Mouse (Mus musculus): ENCODE data around the gene Zbtb49. TPM values are rescaled to one million over a fixed set of nuclear protein-coding genes. Genes with fewer than 3 reads are reported as not detected.

The Zbtb49 gene
- total and polyA plus RNA-seq, 3 experiments = 7.1 to 11.4 (median 8.8) TPM

Other genes starting within 250 kb of the Zbtb49 start
- 10 to 100 TPM; 31.9 to 37.1 TPM for gene Stx18, start 181.7 kb downstream of the Zbtb49 start, total RNA-seq (2021)
- 12.9 and 14.6 TPM in 2 replicates for gene Stx18, start 181.7 kb downstream of the Zbtb49 start, polyA plus RNA-seq (2012; rRNA removed)
- gene Nsg1, start 60.5 kb downstream of the Zbtb49 start, total RNA-seq (2021) = 10 to 100 TPM; 58.0 to 89.3 TPM
- gene Nsg1, start 60.5 kb downstream of the Zbtb49 start, polyA plus RNA-seq (2012; rRNA removed) = 39.1 and 41.3 TPM in 2 replicates
- 10 to 100 TPM; 16.1 to 23.6 TPM for gene Lyar, start within 50 bp of the Zbtb49 start, total RNA-seq (2021)
- gene Lyar, start within 50 bp of the Zbtb49 start, polyA plus RNA-seq (2012; rRNA removed) = 1.6 and 2.5 TPM in 2 replicates
- 10 to 100 TPM; 32.3 to 38.9 TPM for gene Tmem128, start 39.7 kb upstream of the Zbtb49 start, total RNA-seq (2021)
- gene Tmem128, start 39.7 kb upstream of the Zbtb49 start, polyA plus RNA-seq (2012; rRNA removed) = 12.0 and 12.7 TPM in 2 replicates
- gene Otop1, start 55.5 kb upstream of the Zbtb49 start, total RNA-seq (2021) = 10 to 100 TPM; 40.9 to 52.0 TPM
- gene Otop1, start 55.5 kb upstream of the Zbtb49 start, polyA plus RNA-seq (2012; rRNA removed) = 12.9 and 24.0 TPM in 2 replicates
- not detected for gene Drd5, start 98.9 kb upstream of the Zbtb49 start, total RNA-seq (2021)
- gene Drd5, start 98.9 kb upstream of the Zbtb49 start, polyA plus RNA-seq (2012; rRNA removed) = not detected in 2 replicates